ENCODE assay signal across 8 mouse cellular contexts in the genomic region with DNA sequence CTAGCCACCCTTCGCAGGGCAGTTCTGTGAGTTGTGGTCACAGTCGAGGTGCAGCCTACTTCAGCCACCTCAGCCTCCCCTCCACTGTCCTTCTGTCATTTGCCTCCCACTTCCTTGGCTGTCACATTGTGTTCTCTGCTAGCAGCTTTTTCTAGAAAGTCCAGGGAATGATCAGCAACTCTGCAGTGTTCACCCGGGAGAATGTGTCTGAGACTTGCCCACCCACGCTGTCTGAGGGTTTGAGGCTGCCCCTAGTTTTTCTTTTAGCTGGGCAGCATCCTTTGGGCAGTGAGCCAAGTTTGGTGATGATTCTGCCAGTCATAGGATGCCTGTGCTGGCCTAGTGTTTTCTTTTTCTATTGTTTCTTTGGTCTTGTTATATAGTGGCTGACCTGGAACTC. TPM values are rescaled to one million over a fixed set of nuclear protein-coding genes. Genes with fewer than 3 reads are reported as not detected.
A peak's percentile ranks its signal among the peaks of the same experiment; 100 is the strongest.
DNase-seq lines count a peak whose midpoint lies in the region; ATAC-seq and TF ChIP-seq lines count a peak whose summit lies in the region.

No protein-coding gene starts in this region.

- no peaks in the 10 kb centered on the region for H3K27me3 ChIP-seq in kidney, postnatal 0 days (ENCODE audit: insufficient read depth, low read length)
- no peaks in the 10 kb centered on the region for H3K27me3 ChIP-seq in forebrain, embryonic 15.5 days
- no peaks in the 10 kb centered on the region for H3K27me3 ChIP-seq in liver, embryonic 11.5 days (replicated peaks; ENCODE audit: control insufficient read depth, insufficient read depth, low read length)

- H3K4me1 ChIP-seq in kidney, postnatal 0 days (replicated peaks; ENCODE audit: insufficient read depth, low read length), result peaks cover 35% of the 10 kb centered on the region
- H3K4me1 ChIP-seq in bone marrow, adult 2 months (ENCODE audit: control insufficient read depth, insufficient read depth, low read length), result peaks cover 9% of the 10 kb centered on the region
- peaks cover 60% of the 10 kb centered on the region for H3K4me1 ChIP-seq in forebrain, embryonic 15.5 days
- peaks cover 65% of the 10 kb centered on the region for H3K4me1 ChIP-seq in liver, embryonic 11.5 days (replicated peaks; ENCODE audit: control insufficient read depth, insufficient read depth, low read length)

- H3K36me3 ChIP-seq in kidney, postnatal 0 days (ENCODE audit: insufficient read depth, low read length), result no peaks in the 10 kb centered on the region
- no peaks in the 10 kb centered on the region for H3K36me3 ChIP-seq in forebrain, embryonic 15.5 days
- H3K36me3 ChIP-seq in liver, embryonic 11.5 days (ENCODE audit: control insufficient read depth, insufficient read depth, low read length), result no peaks in the 10 kb centered on the region

- no peak for TF ChIP-seq CTCF in kidney, postnatal 0 days (IDR thresholded peaks at IDR 0.05; ENCODE audit: low read depth)
- TF ChIP-seq CTCF in bone marrow, adult 2 months (IDR thresholded peaks at IDR 0.05; ENCODE audit: control insufficient read depth, insufficient read depth, low read length), result no peak

- H3K27ac ChIP-seq in kidney, postnatal 0 days, result peak overlapping the region; percentile 13; the same call in 1 of the 2 replicates
- H3K27ac ChIP-seq in bone marrow, adult 2 months (ENCODE audit: control insufficient read depth, insufficient read depth, low read depth, low read length, poor library complexity), result no peak overlapping the region; the same call in 1 of the 2 replicates
- no peak overlapping the region for H3K27ac ChIP-seq in forebrain, embryonic 15.5 days (replicated peaks)
- H3K27ac ChIP-seq in liver, embryonic 11.5 days (ENCODE audit: low read depth, low read length), result no peak overlapping the region

- no peak for ATAC-seq in kidney, postnatal 0 days (replicated peaks; ENCODE audit: low FRiP score, low read depth)
- ATAC-seq in forebrain, embryonic 15.5 days (replicated peaks), result no peak
- no peak for ATAC-seq in liver, embryonic 11.5 days (replicated peaks; ENCODE audit: low FRiP score)

- no peak overlapping the region for H3K4me3 ChIP-seq in kidney, postnatal 0 days (replicated peaks; ENCODE audit: low read depth, low read length)
- peak overlapping the region; percentile 90 for H3K4me3 ChIP-seq in bone marrow, adult 2 months (replicated peaks; ENCODE audit: control insufficient read depth, low read depth, low read length)
- H3K4me3 ChIP-seq in forebrain, embryonic 15.5 days, result peak overlapping the region; percentile 69
- peak overlapping the region; percentile 95; the same call in 1 of the 2 replicates for H3K4me3 ChIP-seq in liver, embryonic 11.5 days (ENCODE audit: low read depth, low read length)

- WGBS in kidney, postnatal 0 days, result 51% methylated on average over 4 of the region's 4 CpGs
- WGBS in bone marrow, adult 2 months, result 52% methylated on average over 4 of the region's 4 CpGs
- 71% methylated on average over 4 of the region's 4 CpGs for WGBS in forebrain, embryonic 15.5 days
- 64% methylated on average over 4 of the region's 4 CpGs for WGBS in liver, embryonic 11.5 days

- no peak for TF ChIP-seq POLR2A in bone marrow, adult 2 months (IDR thresholded peaks at IDR 0.05; ENCODE audit: borderline replicate concordance, control insufficient read depth, low read depth, low read length)

- DNase-seq in kidney, postnatal 0 days (ENCODE audit: low spot score), result no peak
- DNase-seq in kidney, adult 18-20 months, result no peak
- no peak for DNase-seq in liver, embryonic 11.5 days (ENCODE audit: low spot score)
- DNase-seq in testis, postnatal 10 days (ENCODE audit: low spot score), result peak; percentile 63
- DNase-seq in frontal cortex, postnatal 10 days (ENCODE audit: low spot score in 2 of 2), result no peak
- no peak for DNase-seq in adrenal gland, adult 8-10 months

- H3K9me3 ChIP-seq in kidney, postnatal 0 days (replicated peaks; ENCODE audit: low read length), result no peaks in the 10 kb centered on the region
- H3K9me3 ChIP-seq in forebrain, embryonic 15.5 days, result no peaks in the 10 kb centered on the region
- no peaks in the 10 kb centered on the region for H3K9me3 ChIP-seq in liver, embryonic 11.5 days (ENCODE audit: control insufficient read depth, low read length)

- H3K9ac ChIP-seq in kidney, postnatal 0 days (ENCODE audit: low read depth, low read length), result peak overlapping the region; percentile 83; the same call in 1 of the 2 replicates
- H3K9ac ChIP-seq in forebrain, embryonic 15.5 days (replicated peaks), result peak overlapping the region; percentile 85; the same call in 1 of the 2 replicates
- H3K9ac ChIP-seq in liver, embryonic 11.5 days (ENCODE audit: low read depth, low read length), result peak overlapping the region; percentile 1

- H3K4me2 ChIP-seq in kidney, postnatal 0 days (ENCODE audit: low read length), result peak overlapping the region; percentile 85
- H3K4me2 ChIP-seq in forebrain, embryonic 15.5 days (replicated peaks), result peak overlapping the region; percentile 90
- peak overlapping the region; percentile 83 for H3K4me2 ChIP-seq in liver, embryonic 11.5 days

RNA-seq across cellular contexts. Expression of a gene that starts 2.0 kb away (rescaled TPM):
- polyA plus RNA-seq in kidney, postnatal 0 days (2015; fragmentation: Nextera tagmentation; extraction: Ambion mirVana), result 9.7 and 9.9 TPM in 2 replicates
- 30.8 and 55.1 TPM in 2 replicates for polyA plus RNA-seq in bone marrow, adult 2 months (2011; ENCODE audit: insufficient read depth, insufficient read length, low replicate concordance, missing spikeins)
- polyA plus RNA-seq in forebrain, embryonic 15.5 days (2015; fragmentation: Nextera tagmentation; extraction: Ambion mirVana), result 22.0 and 23.1 TPM in 2 replicates
- polyA plus RNA-seq in liver, embryonic 11.5 days (2014; fragmentation: Nextera tagmentation; extraction: Ambion mirVana), result 23.9 and 28.2 TPM in 2 replicates
- 10 to 100 TPM; 35.0 to 78.6 (median 57.4) TPM for total RNA-seq in adrenal gland, adult 8-10 months (2022)

RNA-seq across cellular contexts. Expression of a gene that starts 14.9 kb away (rescaled TPM):
- 54.2 and 58.3 TPM in 2 replicates for polyA plus RNA-seq in kidney, postnatal 0 days (2015; fragmentation: Nextera tagmentation; extraction: Ambion mirVana)
- 35.9 and 68.0 TPM in 2 replicates for polyA plus RNA-seq in bone marrow, adult 2 months (2011; ENCODE audit: insufficient read depth, insufficient read length, low replicate concordance, missing spikeins)
- polyA plus RNA-seq in forebrain, embryonic 15.5 days (2015; fragmentation: Nextera tagmentation; extraction: Ambion mirVana), result 98.9 and 103 TPM in 2 replicates
- 53.1 and 53.2 TPM in 2 replicates for polyA plus RNA-seq in liver, embryonic 11.5 days (2014; fragmentation: Nextera tagmentation; extraction: Ambion mirVana)
- total RNA-seq in adrenal gland, adult 8-10 months (2022), result 100 to 1,000 TPM in 2 of 4 experiments, 10 to 100 TPM in 2; 91.8 to 136 (median 113) TPM

RNA-seq across cellular contexts. Expression of a gene that starts 41.0 kb away (rescaled TPM):
- polyA plus RNA-seq in kidney, postnatal 0 days (2015; fragmentation: Nextera tagmentation; extraction: Ambion mirVana), result 57.1 and 61.9 TPM in 2 replicates
- 26.5 and 34.5 TPM in 2 replicates for polyA plus RNA-seq in bone marrow, adult 2 months (2011; ENCODE audit: insufficient read depth, insufficient read length, low replicate concordance, missing spikeins)
- 60.2 and 62.6 TPM in 2 replicates for polyA plus RNA-seq in forebrain, embryonic 15.5 days (2015; fragmentation: Nextera tagmentation; extraction: Ambion mirVana)
- polyA plus RNA-seq in liver, embryonic 11.5 days (2014; fragmentation: Nextera tagmentation; extraction: Ambion mirVana), result 116 and 121 TPM in 2 replicates
- total RNA-seq in adrenal gland, adult 8-10 months (2022), result 10 to 100 TPM; 52.0 to 78.6 (median 55.5) TPM

RNA-seq across cellular contexts. Expression of a gene that starts 41.5 kb away (rescaled TPM):
- polyA plus RNA-seq in kidney, postnatal 0 days (2015; fragmentation: Nextera tagmentation; extraction: Ambion mirVana), result 83.7 and 86.6 TPM in 2 replicates
- polyA plus RNA-seq in bone marrow, adult 2 months (2011; ENCODE audit: insufficient read depth, insufficient read length, low replicate concordance, missing spikeins), result 123 and 186 TPM in 2 replicates
- polyA plus RNA-seq in forebrain, embryonic 15.5 days (2015; fragmentation: Nextera tagmentation; extraction: Ambion mirVana), result 140 and 154 TPM in 2 replicates
- 178 and 188 TPM in 2 replicates for polyA plus RNA-seq in liver, embryonic 11.5 days (2014; fragmentation: Nextera tagmentation; extraction: Ambion mirVana)
- 100 to 1,000 TPM in 3 of 4 experiments, 10 to 100 TPM in 1; 92.4 to 130 (median 107) TPM for total RNA-seq in adrenal gland, adult 8-10 months (2022)

RNA-seq across cellular contexts. Expression of a gene that starts 48.1 kb away (rescaled TPM):
- 0.09 TPM in 1 of 2 replicates, not detected in the other for polyA plus RNA-seq in kidney, postnatal 0 days (2015; fragmentation: Nextera tagmentation; extraction: Ambion mirVana)
- polyA plus RNA-seq in bone marrow, adult 2 months (2011; ENCODE audit: insufficient read depth, insufficient read length, low replicate concordance, missing spikeins), result 3.0 TPM in 1 of 2 replicates, not detected in the other
- 0.10 TPM in 2 replicates for polyA plus RNA-seq in forebrain, embryonic 15.5 days (2015; fragmentation: Nextera tagmentation; extraction: Ambion mirVana)
- 0.14 TPM in 1 of 2 replicates, not detected in the other for polyA plus RNA-seq in liver, embryonic 11.5 days (2014; fragmentation: Nextera tagmentation; extraction: Ambion mirVana)
- 1 to 10 TPM in 1 of 4 experiments, under 1 TPM in 3; 0.20 to 1.3 (median 0.68) TPM for total RNA-seq in adrenal gland, adult 8-10 months (2022)

Comparison
In these comparisons a context has a peak if more than half of its experiments do, and no peak if none do; other contexts are left out.
1. H3K9ac ChIP-seq: peak in every context shown above with its lines; median percentile 85 in forebrain, embryonic 15.5 days; 83 in kidney, postnatal 0 days; 1 in liver, embryonic 11.5 days.